Mouse (Mus musculus) E14TG2a.4 (cell line): Measurements from ENCODE around the gene Olfr1428.
"Not testable (repeated sequence)": the region's sequence is repeated elsewhere in the genome, so short reads cannot be mapped to it uniquely, and the experiment has no call there.

Experiments
- CTCF ChIP-seq: conservative IDR thresholded peaks from 2 replicates; pipeline ENCODE4 v1.5.1; 2014; ENCODE audit warnings: low read length
- NANOG ChIP-seq: IDR thresholded peaks from 2 replicates; pipeline ENCODE4 v1.6.1; 2014; ENCODE audit warnings: borderline replicate concordance, low read length, mixed read lengths
- POU5F1 ChIP-seq: IDR thresholded peaks from 2 replicates; pipeline ENCODE4 v1.6.1; 2014; ENCODE audit warnings: low read length, borderline replicate concordance

DNA sequence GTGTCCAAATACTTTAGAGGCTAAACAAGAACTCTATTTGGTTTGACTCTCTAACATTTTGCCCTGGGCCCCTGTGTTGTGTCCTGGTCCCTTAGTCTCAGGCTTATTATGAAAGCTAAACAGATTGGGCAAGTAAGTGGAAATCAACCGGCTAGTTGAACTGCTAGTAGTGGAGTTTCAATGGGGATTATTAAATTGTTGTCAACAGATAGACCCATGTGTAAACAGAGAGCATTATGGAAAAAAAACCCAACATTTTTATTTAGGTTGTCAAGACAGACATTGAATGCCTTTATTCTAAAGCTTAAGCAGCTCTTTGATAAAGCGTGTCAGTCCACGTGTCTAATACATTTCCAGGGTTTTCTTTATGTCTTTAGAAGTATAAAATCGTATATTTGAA lies 38.1 kb downstream of the Olfr1428 start, which contains the start of gene Olfr1425:
- TF ChIP-seq CTCF, NANOG, POU5F1: not testable (repeated sequence)
